Mouse (Mus musculus) forebrain, embryonic 13.5 days (tissue): ENCODE results near the gene Cdk18. TPM values are rescaled to one million over a fixed set of nuclear protein-coding genes. Genes with fewer than 3 reads are reported as not detected.
"Not testable (repeated sequence)": the region's sequence is repeated elsewhere in the genome, so short reads cannot be mapped to it uniquely, and the experiment has no call there.

Experiments used
- ATAC-seq: fragments of 200-750 bp; cut with Nextera tagmentation; 2 replicates; pipeline ENCODE4 v1.8.0; 2017
- H3K27ac ChIP-seq: fragments of 300-500 bp; sonication (generic); 2 replicates; pipeline ENCODE4 v1.5.1; 2015; ENCODE audit warnings: inconsistent platforms, mild to moderate bottlenecking, moderate library complexity
- H3K27me3 ChIP-seq: fragments of 300-500 bp; sonication (generic); 2 replicates; pipeline ENCODE4 v1.6.1; 2015; ENCODE audit warnings: mild to moderate bottlenecking, inconsistent platforms
- H3K36me3 ChIP-seq: fragments of 300-500 bp; sonication (generic); 2 replicates; pipeline ENCODE4 v1.6.1; 2015; ENCODE audit warnings: mild to moderate bottlenecking, inconsistent platforms; ENCODE audit not compliant: poor library complexity, severe bottlenecking
- H3K4me1 ChIP-seq: fragments of 300-500 bp; sonication (generic); 2 replicates; pipeline ENCODE4 v1.6.1; 2015; ENCODE audit warnings: inconsistent platforms
- H3K4me2 ChIP-seq: fragments of 300-500 bp; sonication (generic); 2 replicates; pipeline ENCODE4 v1.6.1; 2015; ENCODE audit warnings: inconsistent platforms, mild to moderate bottlenecking, moderate library complexity
- H3K4me3 ChIP-seq: fragments of 300-500 bp; sonication (generic); 2 replicates; pipeline ENCODE4 v1.5.1; 2015; ENCODE audit warnings: mild to moderate bottlenecking, inconsistent platforms
- H3K9ac ChIP-seq: fragments of 300-500 bp; sonication (generic); 2 replicates; pipeline ENCODE4 v1.6.1; 2015; ENCODE audit warnings: mild to moderate bottlenecking, inconsistent platforms
- H3K9me3 ChIP-seq: fragments of 300-500 bp; sonication (generic); replicated peaks from 2 replicates; pipeline ENCODE4 v1.6.1; 2016; ENCODE audit warnings: inconsistent platforms
- WGBS: fragments of 180-500 bp; shearing (Covaris S2); methylation state at CpG from one replicate; pipeline ENCODE4 v1.1.7; 2015; 5-methylcytosine and 5-hydroxymethylcytosine counted together
- polyA plus RNA-seq: library from polyadenylated mRNA; unstranded; fragments of >200 nt; fragmentation: Nextera tagmentation; extraction: Ambion mirVana; gene quantifications from 2 replicates; pipeline ENCODE4 v1.2.1, GENCODE M21; 2015

Cdk18 gene
- polyA plus RNA-seq = 0.23 and 0.59 TPM in 2 replicates

DNA sequence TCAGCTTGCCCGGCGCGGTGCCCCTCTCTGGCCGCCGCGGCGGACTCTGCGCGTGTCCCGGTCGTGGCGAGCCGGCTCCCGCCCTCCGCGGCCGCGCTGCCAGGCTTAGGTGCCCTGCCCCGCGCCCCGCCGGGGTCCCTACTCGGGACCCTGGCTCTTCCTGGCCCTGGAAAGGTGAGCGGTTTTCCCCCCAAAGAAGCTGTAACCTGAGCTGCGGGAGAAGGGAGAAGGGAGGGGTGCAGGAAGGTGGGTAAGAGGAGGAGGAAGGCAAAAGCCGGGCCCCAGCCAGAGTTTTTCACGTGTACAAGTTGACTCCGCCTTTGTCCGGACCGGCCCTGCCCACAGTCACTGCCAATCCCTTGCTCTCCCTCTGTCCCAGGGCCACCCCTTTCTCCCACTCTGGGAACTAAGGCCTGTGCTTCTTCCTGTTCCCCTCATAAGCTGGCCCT, at the start of gene Cdk18:
Gene Cdk18, minus strand, starts transcription at position 269 of the 449 bp plus-strand sequence.
- ATAC-seq = no peak; the same call in 1 of the 2 replicates
- H3K4me2 ChIP-seq = peak within 1 kb of the TSS; percentile 97
- under 1% methylated on average over 30 of the region's 30 CpGs for WGBS
- peak within 1 kb of the TSS; percentile 72 for H3K9ac ChIP-seq
- H3K4me3 ChIP-seq = peak within 1 kb of the TSS; percentile 49
- H3K36me3 ChIP-seq = no peaks in the 10 kb centered on the region
- H3K4me1 ChIP-seq = peaks cover 23% of the 10 kb centered on the region
- no peaks in the 10 kb centered on the region for H3K9me3 ChIP-seq
- no peak within 1 kb of the TSS for H3K27ac ChIP-seq
- H3K27me3 ChIP-seq = peaks cover 29% of the 10 kb centered on the region

DNA sequence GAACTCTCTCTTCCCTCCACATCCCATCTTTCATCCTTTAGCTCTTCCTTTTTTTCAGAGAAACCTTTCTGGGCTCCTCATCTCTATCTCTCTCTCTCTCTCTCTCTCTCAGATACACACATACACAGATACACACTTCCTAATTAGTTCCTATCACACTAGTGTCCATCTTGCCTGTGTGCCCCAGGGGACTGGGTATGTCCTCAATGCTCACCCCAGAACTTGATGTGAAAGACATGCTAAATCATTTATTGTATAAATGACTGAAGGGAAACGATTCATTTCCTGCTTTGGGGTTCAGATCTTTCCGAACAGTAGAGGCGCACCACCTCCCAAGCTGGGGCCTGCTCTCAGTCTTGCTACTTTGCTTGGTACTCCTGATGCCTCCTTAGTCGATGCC, 49.7 kb upstream of the Cdk18 start:
- H3K36me3 ChIP-seq = peaks cover 5% of the 10 kb centered on the region; the same call in 1 of the 2 replicates
- H3K27ac ChIP-seq = peak overlapping the region; percentile 99; the same call in 1 of the 2 replicates
- peaks cover 5% of the 10 kb centered on the region; the same call in 1 of the 2 replicates for H3K27me3 ChIP-seq
- 41% methylated on average over 4 of the region's 4 CpGs for WGBS
- H3K9ac ChIP-seq = peak overlapping the region; percentile 100; the same call in 1 of the 2 replicates
- H3K9me3 ChIP-seq = no peaks in the 10 kb centered on the region
- no peak for ATAC-seq
- H3K4me1 ChIP-seq = peaks cover 32% of the 10 kb centered on the region
- peak overlapping the region; percentile 90 for H3K4me3 ChIP-seq
- H3K4me2 ChIP-seq = peak overlapping the region; percentile 76

DNA sequence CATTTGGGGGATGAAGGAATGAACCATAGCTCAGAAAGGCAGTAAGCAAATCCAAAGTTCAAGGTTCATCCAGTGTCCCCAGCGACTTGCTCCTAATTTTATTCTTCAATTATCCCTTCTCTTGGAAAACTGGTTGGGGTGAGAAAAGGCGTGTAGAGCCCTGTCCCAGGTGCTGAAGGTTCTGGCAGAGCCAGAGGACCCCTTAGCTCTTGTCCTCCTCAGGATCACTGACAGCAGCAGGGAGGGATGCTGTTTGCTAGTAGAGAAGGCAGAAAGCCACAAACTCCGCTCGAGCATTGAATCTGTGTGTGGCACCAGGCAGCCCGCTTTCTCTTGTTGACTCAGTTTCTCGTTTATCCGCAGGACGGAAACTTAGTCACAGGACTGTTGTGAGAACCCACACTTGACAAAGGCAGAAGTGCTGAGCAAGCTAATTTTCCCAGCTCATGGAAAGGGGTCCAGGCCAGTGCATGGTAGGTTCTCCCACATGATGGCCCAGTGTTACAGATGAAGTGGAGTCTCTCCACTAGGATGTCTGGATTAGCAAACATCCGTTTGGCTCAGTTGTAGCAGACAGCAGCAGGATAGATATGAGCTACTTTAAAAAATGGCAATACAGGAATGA, 49.1 kb upstream of the Cdk18 start:
- Histone ChIP-seq H3K9me3 (no peaks in the 10 kb centered on the region), H3K4me3 (no peak overlapping the region), H3K27ac (no peak overlapping the region), H3K4me1 (peaks cover 25% of the 10 kb centered on the region), H3K9ac (no peak overlapping the region), H3K36me3 (no peaks in the 10 kb centered on the region), H3K4me2 (no peak overlapping the region), H3K27me3 (peaks cover 5% of the 10 kb centered on the region; the same call in 1 of the 2 replicates)
- ATAC-seq = no peak
- WGBS = 56% methylated on average over 9 of the region's 9 CpGs

DNA sequence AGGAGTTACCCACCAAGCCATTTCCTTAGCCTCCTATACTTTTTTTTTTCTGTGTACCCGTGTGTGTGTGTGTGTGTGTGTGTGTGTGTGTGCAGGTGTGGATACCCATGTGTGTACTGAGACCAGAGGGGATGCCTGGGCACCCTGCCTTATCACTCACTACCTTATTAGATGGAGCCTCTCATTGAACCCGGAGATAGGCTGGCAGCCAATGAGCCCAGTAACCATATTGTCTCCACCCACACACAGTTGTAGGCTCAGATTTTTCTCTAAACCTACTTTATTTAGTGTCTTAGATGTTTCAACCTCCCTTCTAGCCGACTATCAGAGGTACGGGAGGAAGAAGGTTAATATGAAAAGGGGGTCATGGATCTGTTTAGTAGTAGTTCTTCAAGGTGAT, 46.8 kb upstream of the Cdk18 start:
- WGBS = 84% methylated on average over 4 of the region's 4 CpGs
- Histone ChIP-seq H3K27me3 (peaks cover 5% of the 10 kb centered on the region; the same call in 1 of the 2 replicates), H3K4me3 (no peak overlapping the region), H3K4me2 (no peak overlapping the region), H3K9ac (no peak overlapping the region), H3K9me3 (no peaks in the 10 kb centered on the region), H3K4me1 (peaks cover 7% of the 10 kb centered on the region), H3K36me3 (no peaks in the 10 kb centered on the region), H3K27ac (no peak overlapping the region)
- ATAC-seq = no peak

DNA sequence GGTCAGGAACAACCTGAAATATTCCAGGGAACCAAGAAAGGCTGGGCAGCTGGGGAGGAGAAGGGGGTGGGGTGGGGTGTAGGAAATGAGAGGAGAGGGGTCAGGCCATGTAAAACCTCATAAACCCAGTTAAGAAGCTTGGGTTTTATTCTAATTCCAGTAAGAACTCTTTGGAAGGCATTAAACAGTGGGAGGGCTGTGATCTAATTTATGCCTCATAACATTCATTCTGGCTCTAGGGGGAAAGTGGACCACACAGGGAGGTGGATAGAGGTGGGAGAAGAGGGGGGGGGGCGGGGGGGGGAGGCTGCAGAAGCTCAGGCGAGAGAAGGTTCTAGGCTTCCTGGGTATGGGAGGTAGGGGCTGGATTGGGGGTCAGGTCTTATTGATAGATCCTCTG, 32.1 kb upstream of the Cdk18 start:
- Histone ChIP-seq H3K4me3 (no peak overlapping the region), H3K9ac (no peak overlapping the region), H3K36me3 (no peaks in the 10 kb centered on the region), H3K9me3 (no peaks in the 10 kb centered on the region), H3K27me3 (peaks cover 10% of the 10 kb centered on the region; the same call in 1 of the 2 replicates), H3K27ac (no peak overlapping the region), H3K4me1 (peaks cover 18% of the 10 kb centered on the region), H3K4me2 (no peak overlapping the region)
- WGBS = 0% methylated on average over 2 of the region's 2 CpGs
- no peak for ATAC-seq

DNA sequence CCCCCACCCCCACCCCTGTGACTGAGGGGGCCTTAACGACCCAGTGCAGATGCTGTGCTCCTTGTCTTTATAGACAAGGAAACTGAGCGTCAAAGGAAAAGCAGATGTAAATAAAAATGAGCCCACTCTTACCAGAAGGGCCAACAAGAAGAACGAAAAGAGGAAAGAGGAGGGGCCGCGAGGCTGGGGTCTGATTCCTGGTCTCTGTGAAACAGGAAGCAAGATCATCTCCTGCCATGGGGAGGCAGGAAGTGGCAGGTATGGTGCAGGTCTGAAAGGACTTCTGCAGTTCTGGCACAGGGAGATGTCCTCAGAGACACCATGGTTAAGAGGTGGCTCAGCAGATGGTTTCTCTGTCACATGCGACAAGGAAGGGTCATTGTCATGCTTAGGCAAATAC, 31.2 kb upstream of the Cdk18 start:
- no peak for ATAC-seq
- no peaks in the 10 kb centered on the region for H3K9me3 ChIP-seq
- H3K4me2 ChIP-seq = no peak overlapping the region
- peaks cover 10% of the 10 kb centered on the region; the same call in 1 of the 2 replicates for H3K27me3 ChIP-seq
- no peaks in the 10 kb centered on the region for H3K36me3 ChIP-seq
- no peak overlapping the region for H3K4me3 ChIP-seq
- no peak overlapping the region for H3K9ac ChIP-seq
- 57% methylated on average over 6 of the region's 6 CpGs for WGBS
- H3K4me1 ChIP-seq = peaks cover 18% of the 10 kb centered on the region
- no peak overlapping the region for H3K27ac ChIP-seq

DNA sequence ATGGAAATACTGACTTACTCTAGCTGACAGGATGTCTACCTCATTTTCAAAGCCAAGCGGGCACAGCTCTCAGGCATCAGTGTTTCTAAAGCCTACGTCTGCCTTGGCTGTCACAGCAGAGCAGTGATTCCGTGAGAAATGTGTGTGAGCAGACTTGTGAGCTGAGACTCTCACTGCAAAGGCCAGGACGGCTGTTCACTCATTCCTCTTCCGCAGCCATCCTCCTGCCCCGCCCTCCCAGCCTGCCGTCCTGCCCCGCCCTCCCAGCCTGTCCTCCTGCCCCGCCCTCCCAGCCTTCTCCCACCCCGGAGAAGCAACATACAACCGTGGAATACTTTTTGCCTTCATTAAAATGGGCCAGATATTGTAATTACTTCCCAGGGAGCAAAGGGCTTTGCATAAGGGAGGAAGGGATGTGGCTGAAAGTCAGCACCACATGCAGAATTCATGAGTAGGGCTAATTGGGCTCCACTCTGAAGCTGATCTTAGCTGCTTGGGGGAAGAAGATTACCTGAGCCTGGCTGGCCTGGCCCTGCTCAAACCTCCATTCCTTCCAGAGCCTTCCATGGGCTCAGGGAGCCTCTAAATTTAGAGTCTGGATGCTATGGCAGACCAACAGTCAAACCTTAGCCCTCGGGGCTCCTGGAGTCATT, 28.8 kb upstream of the Cdk18 start:
- H3K4me2 ChIP-seq = peak overlapping the region; percentile 49
- H3K4me1 ChIP-seq = peaks cover 31% of the 10 kb centered on the region
- ATAC-seq = peak; percentile 72; the same call in 1 of the 2 replicates
- H3K9me3 ChIP-seq = no peaks in the 10 kb centered on the region
- H3K4me3 ChIP-seq = 0 out of 2 replicates have a peak overlapping the region, but pooled peaks have one; percentile 13
- 8% methylated on average over 11 of the region's 12 CpGs for WGBS
- peak overlapping the region; percentile 37 for H3K27ac ChIP-seq
- H3K9ac ChIP-seq = peak overlapping the region; percentile 48; the same call in 1 of the 2 replicates
- H3K27me3 ChIP-seq = peaks cover 14% of the 10 kb centered on the region; the same call in 1 of the 2 replicates
- H3K36me3 ChIP-seq = no peaks in the 10 kb centered on the region

DNA sequence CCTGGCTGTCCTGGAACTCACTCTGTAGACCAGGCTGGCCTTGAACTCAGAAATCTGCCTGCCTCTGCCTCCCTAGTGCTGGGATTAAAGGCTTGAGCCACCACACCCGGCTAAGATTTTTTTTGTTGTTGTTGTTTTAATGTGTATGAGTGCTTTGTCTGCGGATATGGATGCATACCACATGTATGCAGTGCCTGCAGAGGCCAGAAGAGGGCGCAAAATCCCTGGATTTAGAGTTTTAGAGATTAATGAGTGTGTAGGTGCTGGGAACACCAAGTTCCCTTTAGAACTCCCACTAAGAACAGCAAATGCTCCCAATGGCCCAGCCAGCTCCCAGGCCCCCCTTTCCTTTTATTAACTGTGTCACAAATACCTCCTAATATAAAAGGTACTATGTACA, 26.4 kb upstream of the Cdk18 start:
- no peak overlapping the region for H3K4me2 ChIP-seq
- H3K9ac ChIP-seq = no peak overlapping the region
- peaks cover 14% of the 10 kb centered on the region; the same call in 1 of the 2 replicates for H3K27me3 ChIP-seq
- H3K9me3 ChIP-seq = no peaks in the 10 kb centered on the region
- 58% methylated on average over 3 of the region's 3 CpGs for WGBS
- H3K36me3 ChIP-seq = no peaks in the 10 kb centered on the region
- H3K4me1 ChIP-seq = peaks cover 27% of the 10 kb centered on the region
- H3K27ac ChIP-seq = no peak overlapping the region
- H3K4me3 ChIP-seq = no peak overlapping the region
- no peak for ATAC-seq

DNA sequence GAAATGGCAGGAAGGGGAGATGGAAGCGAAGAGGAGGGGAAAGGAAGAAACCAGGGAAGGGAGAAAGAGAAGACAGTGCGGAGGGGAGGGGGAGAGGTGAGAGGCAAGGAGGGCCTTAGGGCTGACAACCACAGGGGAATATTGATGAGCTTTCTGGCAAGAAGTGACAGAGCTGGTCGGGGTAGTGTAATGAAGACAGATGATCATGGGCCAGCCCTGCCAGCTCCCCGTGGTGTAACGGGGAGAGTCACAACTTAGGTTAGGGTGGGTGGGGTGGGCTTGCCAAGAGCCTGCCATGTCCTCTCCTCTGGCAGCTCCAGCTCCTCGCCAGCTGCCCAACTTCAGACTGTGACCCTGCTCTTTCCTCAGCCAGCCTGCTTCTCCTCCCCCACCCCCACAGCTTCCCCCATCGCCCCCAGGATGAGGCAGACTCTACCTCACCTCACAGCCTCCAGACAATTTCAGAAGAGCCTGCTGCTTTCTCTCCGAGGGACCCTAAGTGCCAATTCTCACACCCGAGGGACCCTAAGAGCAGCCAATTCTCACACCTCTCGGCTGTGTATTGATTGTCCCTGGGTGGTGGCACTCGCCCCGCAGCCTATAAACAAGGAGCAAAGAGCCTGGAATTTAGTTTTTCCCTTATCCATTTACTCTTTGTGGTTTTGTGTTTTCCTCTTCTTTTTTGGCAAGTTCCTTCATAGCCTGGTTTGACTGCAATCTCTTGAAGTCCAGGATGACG, 25.5 kb upstream of the Cdk18 start:
- Histone ChIP-seq H3K4me3 (no peak overlapping the region), H3K4me1 (peaks cover 34% of the 10 kb centered on the region), H3K27ac (no peak overlapping the region), H3K4me2 (no peak overlapping the region), H3K36me3 (no peaks in the 10 kb centered on the region), H3K9ac (no peak overlapping the region), H3K9me3 (no peaks in the 10 kb centered on the region), H3K27me3 (peaks cover 8% of the 10 kb centered on the region; the same call in 1 of the 2 replicates)
- ATAC-seq = peak; percentile 65
- 47% methylated on average over 10 of the region's 13 CpGs for WGBS

DNA sequence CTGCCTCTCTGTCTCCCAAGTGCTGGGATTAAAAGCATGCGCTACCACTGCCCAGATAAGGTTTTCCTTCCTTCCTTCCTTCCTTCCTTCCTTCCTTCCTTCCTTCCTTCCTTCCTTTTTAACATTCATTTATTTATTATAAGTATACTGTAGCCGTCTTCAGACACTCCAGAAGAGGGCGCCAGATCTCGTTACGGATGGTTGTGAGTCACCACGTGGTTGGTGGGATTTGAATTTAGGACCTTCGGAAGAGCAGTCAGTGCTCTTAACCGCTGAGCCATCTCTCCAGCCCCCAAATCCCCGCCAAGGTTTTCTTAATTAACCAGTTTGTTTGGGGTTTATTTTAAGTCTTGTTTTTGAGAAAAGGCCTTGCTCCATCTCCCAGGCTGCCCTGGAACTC, 23.1 kb upstream of the Cdk18 start:
- H3K27ac ChIP-seq, H3K4me3 ChIP-seq, ATAC-seq, H3K9ac ChIP-seq, H3K36me3 ChIP-seq, H3K4me2 ChIP-seq, H3K9me3 ChIP-seq: not testable (repeated sequence)
- Histone ChIP-seq H3K27me3 (peaks cover 14% of the 10 kb centered on the region), H3K4me1 (peaks cover 46% of the 10 kb centered on the region)
- WGBS = 52% methylated on average over 9 of the region's 9 CpGs

DNA sequence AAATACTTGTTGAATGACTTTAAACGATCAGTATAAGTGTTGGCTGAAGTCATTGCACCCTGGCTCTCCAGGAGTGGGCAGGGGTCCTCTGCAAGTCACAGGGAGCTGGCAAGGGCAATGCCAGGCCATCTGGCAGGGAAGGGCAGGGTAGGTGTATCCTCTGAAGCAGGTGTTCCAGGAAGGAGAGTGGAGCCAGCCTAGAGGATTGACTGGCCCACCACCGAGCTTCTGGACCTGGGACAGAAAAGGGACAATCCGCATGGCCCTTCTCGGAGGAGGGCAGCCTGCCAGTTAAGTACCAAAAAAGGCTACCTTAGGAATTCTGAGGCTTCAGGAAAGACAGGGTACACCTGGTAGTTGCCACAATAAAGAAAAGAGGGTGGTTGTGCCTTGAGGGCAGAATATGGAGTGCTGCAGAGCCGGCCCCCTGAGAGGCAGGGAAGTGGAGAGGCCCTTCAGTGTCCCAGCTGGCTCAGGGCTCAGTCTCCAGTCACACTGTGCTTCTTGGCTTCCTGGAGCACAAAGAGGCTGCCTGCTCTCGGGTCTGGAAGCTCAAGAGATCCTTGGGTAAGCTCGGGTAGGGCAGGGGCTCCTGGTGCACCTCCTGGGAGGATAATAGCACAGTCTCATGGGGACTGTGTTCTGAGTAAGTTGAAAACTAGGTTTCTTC, 21.9 kb upstream of the Cdk18 start:
- Histone ChIP-seq H3K27ac (no peak overlapping the region), H3K4me2 (no peak overlapping the region), H3K9me3 (no peaks in the 10 kb centered on the region), H3K4me1 (peaks cover 47% of the 10 kb centered on the region), H3K9ac (no peak overlapping the region), H3K27me3 (peaks cover 14% of the 10 kb centered on the region), H3K36me3 (no peaks in the 10 kb centered on the region), H3K4me3 (no peak overlapping the region)
- 64% methylated on average over 7 of the region's 7 CpGs for WGBS
- ATAC-seq = no peak
